Mouse (Mus musculus): Measurements from ENCODE around the gene Tgfbr3. TPM values are rescaled to one million over a fixed set of nuclear protein-coding genes. Genes with fewer than 3 reads are reported as not detected.

Gene Tgfbr3
- polyA plus RNA-seq, 1 experiment = 0.71 TPM

GRCm38 (mm10) chr5:107188551-107188950, 100.9 kb downstream of the Tgfbr3 start:
- Histone ChIP-seq H3K4me3 (no peak overlapping the region), H3K4me2 (ENCODE audit: low read depth) (no peak overlapping the region), H3K27me3 (ENCODE audit: control insufficient read depth, insufficient read depth, insufficient read length) (no peaks in the 10 kb centered on the region), H3ac (ENCODE audit: control insufficient read depth, insufficient read length) (no peak overlapping the region), H3K36me3 (ENCODE audit: control insufficient read depth, insufficient read depth) (no peaks in the 10 kb centered on the region), H3K79me2 (ENCODE audit: control insufficient read depth, insufficient read depth) (no peaks in the 10 kb centered on the region)
- TF ChIP-seq MYOG (IDR thresholded peaks at IDR 0.05; ENCODE audit: control insufficient read depth in 1 of 3, insufficient read depth in 1 of 3, insufficient read length in 2 of 3, low read depth in 2 of 3) = no peak
- no peak for TF ChIP-seq USF1 (IDR thresholded peaks at IDR 0.05; ENCODE audit: low read depth)
- no peak for TF ChIP-seq MYOD1 (IDR thresholded peaks at IDR 0.05; ENCODE audit: control insufficient read depth in 1 of 3, insufficient read length in 2 of 3, low read depth in 2 of 3)
- no peak for TF ChIP-seq POLR2AphosphoS2 (IDR thresholded peaks at IDR 0.05; ENCODE audit: insufficient read length, low read depth)
- TF ChIP-seq REST (IDR thresholded peaks at IDR 0.05; ENCODE audit: insufficient read depth, insufficient read length) = no peak

- H3K36me3 ChIP-seq (ENCODE audit: control insufficient read depth, insufficient read depth) = no peaks in the 10 kb centered on the region
- no peak overlapping the region for H3K4me3 ChIP-seq
- no peaks in the 10 kb centered on the region for H3K79me2 ChIP-seq (ENCODE audit: control insufficient read depth, insufficient read depth)
- H3K27me3 ChIP-seq (ENCODE audit: control insufficient read depth, insufficient read depth, insufficient read length) = no peaks in the 10 kb centered on the region
- no peak for TF ChIP-seq POLR2A (IDR thresholded peaks at IDR 0.05; ENCODE audit: insufficient read length, low read depth)
- TF ChIP-seq MYOG (IDR thresholded peaks at IDR 0.05; ENCODE audit: control insufficient read depth in 1 of 3, insufficient read depth in 1 of 3, insufficient read length in 2 of 3, low read depth in 2 of 3) = no peak
- no peak for TF ChIP-seq TCF3 (IDR thresholded peaks at IDR 0.05; ENCODE audit: insufficient read length, low read depth)
- no peak for TF ChIP-seq REST (IDR thresholded peaks at IDR 0.05; ENCODE audit: insufficient read depth, insufficient read length)
- TF ChIP-seq SRF (IDR thresholded peaks at IDR 0.05; ENCODE audit: control insufficient read depth, insufficient read length, low read depth) = no peak
- no peak for TF ChIP-seq USF1 (IDR thresholded peaks at IDR 0.05; ENCODE audit: low read depth)
- TF ChIP-seq TCF12 (IDR thresholded peaks at IDR 0.05; ENCODE audit: insufficient read depth, poor library complexity, severe bottlenecking) = no peak
- TF ChIP-seq MAX (IDR thresholded peaks at IDR 0.05; ENCODE audit: low read depth) = no peak
- no peak for TF ChIP-seq MYOD1 (IDR thresholded peaks at IDR 0.05; ENCODE audit: control insufficient read depth in 1 of 3, insufficient read length in 2 of 3, low read depth in 2 of 3)
- TF ChIP-seq POLR2AphosphoS2 (IDR thresholded peaks at IDR 0.05; ENCODE audit: insufficient read length, low read depth) = no peak
- TF ChIP-seq E2F4 (IDR thresholded peaks at IDR 0.05; ENCODE audit: insufficient read depth) = no peak
- TF ChIP-seq CEBPB (IDR thresholded peaks at IDR 0.05; ENCODE audit: insufficient read depth, poor library complexity, severe bottlenecking) = no peak
- H3K4me2 ChIP-seq (ENCODE audit: low read depth) = no peak overlapping the region
- H3ac ChIP-seq (ENCODE audit: control insufficient read depth, insufficient read length) = no peak overlapping the region
Observed at GRCm38 (mm10) chr5:107186206-107186605, 103.2 kb downstream of the Tgfbr3 start.

GRCm38 (mm10) chr5:107184158-107184883, 105.1 kb downstream of the Tgfbr3 start:
- H3K4me3 ChIP-seq = no peak overlapping the region
- no peak overlapping the region for H3ac ChIP-seq (ENCODE audit: control insufficient read depth, insufficient read length)
- H3K79me2 ChIP-seq (ENCODE audit: control insufficient read depth, insufficient read depth) = no peaks in the 10 kb centered on the region
- H3K4me2 ChIP-seq (ENCODE audit: low read depth) = no peak overlapping the region
- no peaks in the 10 kb centered on the region for H3K27me3 ChIP-seq (ENCODE audit: control insufficient read depth, insufficient read depth, insufficient read length)
- TF ChIP-seq POLR2A (IDR thresholded peaks at IDR 0.05; ENCODE audit: insufficient read length, low read depth) = no peak
- TF ChIP-seq REST (IDR thresholded peaks at IDR 0.05; ENCODE audit: insufficient read depth, insufficient read length) = no peak
- TF ChIP-seq TCF3 (IDR thresholded peaks at IDR 0.05; ENCODE audit: insufficient read length, low read depth) = no peak
- no peak for TF ChIP-seq TCF12 (IDR thresholded peaks at IDR 0.05; ENCODE audit: insufficient read depth, poor library complexity, severe bottlenecking)
- no peak for TF ChIP-seq E2F4 (IDR thresholded peaks at IDR 0.05; ENCODE audit: insufficient read depth)
- no peak for TF ChIP-seq SRF (IDR thresholded peaks at IDR 0.05; ENCODE audit: control insufficient read depth, insufficient read length, low read depth)
- TF ChIP-seq CEBPB (IDR thresholded peaks at IDR 0.05; ENCODE audit: insufficient read depth, poor library complexity, severe bottlenecking) = no peak
- no peak for TF ChIP-seq POLR2AphosphoS2 (IDR thresholded peaks at IDR 0.05; ENCODE audit: insufficient read length, low read depth)
- no peak for TF ChIP-seq MYOD1 (IDR thresholded peaks at IDR 0.05; ENCODE audit: control insufficient read depth in 1 of 3, insufficient read length in 2 of 3, low read depth in 2 of 3)
- TF ChIP-seq MAX (IDR thresholded peaks at IDR 0.05; ENCODE audit: low read depth) = no peak
- TF ChIP-seq MYOG (IDR thresholded peaks at IDR 0.05; ENCODE audit: control insufficient read depth in 1 of 3, insufficient read depth in 1 of 3, insufficient read length in 2 of 3, low read depth in 2 of 3) = no peak
- TF ChIP-seq USF1 (IDR thresholded peaks at IDR 0.05; ENCODE audit: low read depth) = no peak
- no peaks in the 10 kb centered on the region for H3K36me3 ChIP-seq (ENCODE audit: control insufficient read depth, insufficient read depth)

GRCm38 (mm10) chr5:107183537-107183936, 105.9 kb downstream of the Tgfbr3 start:
- H3K27me3 ChIP-seq (ENCODE audit: control insufficient read depth, insufficient read depth, insufficient read length) = no peaks in the 10 kb centered on the region
- no peak overlapping the region for H3K4me3 ChIP-seq
- no peak overlapping the region for H3ac ChIP-seq (ENCODE audit: control insufficient read depth, insufficient read length)
- H3K79me2 ChIP-seq (ENCODE audit: control insufficient read depth, insufficient read depth) = no peaks in the 10 kb centered on the region
- TF ChIP-seq POLR2A (IDR thresholded peaks at IDR 0.05; ENCODE audit: insufficient read length, low read depth) (no peak), MYOD1 (IDR thresholded peaks at IDR 0.05; ENCODE audit: control insufficient read depth in 1 of 3, insufficient read length in 2 of 3, low read depth in 2 of 3) (no peak), MAX (IDR thresholded peaks at IDR 0.05; ENCODE audit: low read depth) (no peak), MYOG (IDR thresholded peaks at IDR 0.05; ENCODE audit: control insufficient read depth in 1 of 3, insufficient read depth in 1 of 3, insufficient read length in 2 of 3, low read depth in 2 of 3) (no peak), CEBPB (IDR thresholded peaks at IDR 0.05; ENCODE audit: insufficient read depth, poor library complexity, severe bottlenecking) (no peak), TCF3 (IDR thresholded peaks at IDR 0.05; ENCODE audit: insufficient read length, low read depth) (no peak), POLR2AphosphoS2 (IDR thresholded peaks at IDR 0.05; ENCODE audit: insufficient read length, low read depth) (no peak), TCF12 (IDR thresholded peaks at IDR 0.05; ENCODE audit: insufficient read depth, poor library complexity, severe bottlenecking) (no peak), USF1 (IDR thresholded peaks at IDR 0.05; ENCODE audit: low read depth) (no peak), E2F4 (IDR thresholded peaks at IDR 0.05; ENCODE audit: insufficient read depth) (no peak), SRF (IDR thresholded peaks at IDR 0.05; ENCODE audit: control insufficient read depth, insufficient read length, low read depth) (no peak), REST (IDR thresholded peaks at IDR 0.05; ENCODE audit: insufficient read depth, insufficient read length) (no peak)
- H3K4me2 ChIP-seq (ENCODE audit: low read depth) = no peak overlapping the region
- no peaks in the 10 kb centered on the region for H3K36me3 ChIP-seq (ENCODE audit: control insufficient read depth, insufficient read depth)

All from myocyte (in vitro differentiated cells).